Mouse (Mus musculus): ENCODE measurements at regions not wholly inside any gene's neighbourhood (a gene's known extent, or its start where the extent isn't known, plus 50 kb on each side); places are given as distances from the start of the nearest gene placed in this dataset.

GRCm38 (mm10) chr13:5527400-5527799 lies 333.9 kb upstream of the Klf6 start:
- TF ChIP-seq POLR2A (IDR thresholded peaks at IDR 0.05; ENCODE audit: extremely low read depth, insufficient read depth, low read length) = no peak
- no peak for TF ChIP-seq CTCF (IDR thresholded peaks at IDR 0.05; ENCODE audit: extremely low read depth, insufficient read depth, low read length)
